Mouse (Mus musculus): ENCODE results near the gene Rsrp1. TPM values are rescaled to one million over a fixed set of nuclear protein-coding genes. Genes with fewer than 3 reads are reported as not detected.
A peak's percentile ranks its signal among the peaks of the same experiment; 100 is the strongest.
"Not testable (repeated sequence)": the region's sequence is repeated elsewhere in the genome, so short reads cannot be mapped to it uniquely, and the experiment has no call there.

Rsrp1 gene
- 100 to 1,000 TPM; 246 to 317 (median 274) TPM for total RNA-seq (2022)

GRCm38 (mm10) chr4:134923258-134924018 lies at the start of gene Rsrp1:
Rsrp1 (plus strand) TSS chr4:134923592.
- DNase-seq (ENCODE audit: low spot score in 2 of 2), result peak; percentile 97 to 99

DNA sequence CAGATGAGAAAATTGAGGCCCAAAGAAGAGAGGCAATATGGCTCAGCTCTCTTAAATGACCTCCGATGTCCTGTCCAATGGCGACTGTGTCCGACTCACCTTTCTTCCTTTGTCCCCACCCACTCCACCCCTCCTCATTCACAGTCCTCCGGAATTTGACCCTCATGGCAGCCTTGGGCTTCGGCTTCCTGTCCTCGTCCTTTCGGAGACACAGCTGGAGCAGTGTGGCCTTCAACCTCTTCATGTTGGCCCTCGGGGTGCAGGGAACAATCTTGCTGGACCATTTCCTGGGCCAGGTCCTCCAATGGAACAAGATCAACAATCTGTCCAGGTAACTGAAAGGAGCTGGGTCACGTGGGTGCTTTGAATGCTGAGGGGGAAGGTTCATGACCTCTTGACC lies 47.2 kb upstream of the Rsrp1 start:
- DNase-seq (ENCODE audit: low spot score in 2 of 2), result no peak

- DNase-seq (ENCODE audit: low spot score in 2 of 2), result peak; percentile 28 to 63
These were observed 43.9 kb upstream of the Rsrp1 start for GRCm38 (mm10) chr4:134879410-134879981.

- DNase-seq (ENCODE audit: low spot score in 2 of 2), result no peak
These were observed 43.4 kb upstream of the Rsrp1 start for GRCm38 (mm10) chr4:134880041-134880440.

DNA sequence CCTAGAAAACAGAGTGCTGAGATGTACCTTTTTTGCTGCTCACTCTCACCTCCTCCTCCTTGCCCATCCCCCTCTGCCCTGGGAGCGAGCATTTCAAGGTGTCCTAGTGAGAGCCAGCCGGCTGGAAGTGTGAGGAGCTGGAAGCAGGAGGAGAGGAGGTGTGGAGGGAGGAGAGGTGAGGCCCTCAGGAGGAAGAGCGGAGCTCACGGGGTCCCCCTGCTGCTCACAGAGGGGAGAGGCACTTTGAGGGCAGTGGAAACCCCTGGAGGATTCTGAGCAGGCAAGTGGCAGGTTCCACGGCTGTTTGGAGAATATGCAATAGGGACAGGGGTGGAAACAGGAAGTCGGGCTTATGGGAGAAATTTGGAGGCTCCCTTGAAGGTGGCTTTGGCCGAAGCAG lies 40.1 kb upstream of the Rsrp1 start:
- no peak for DNase-seq (ENCODE audit: low spot score in 2 of 2)

DNA sequence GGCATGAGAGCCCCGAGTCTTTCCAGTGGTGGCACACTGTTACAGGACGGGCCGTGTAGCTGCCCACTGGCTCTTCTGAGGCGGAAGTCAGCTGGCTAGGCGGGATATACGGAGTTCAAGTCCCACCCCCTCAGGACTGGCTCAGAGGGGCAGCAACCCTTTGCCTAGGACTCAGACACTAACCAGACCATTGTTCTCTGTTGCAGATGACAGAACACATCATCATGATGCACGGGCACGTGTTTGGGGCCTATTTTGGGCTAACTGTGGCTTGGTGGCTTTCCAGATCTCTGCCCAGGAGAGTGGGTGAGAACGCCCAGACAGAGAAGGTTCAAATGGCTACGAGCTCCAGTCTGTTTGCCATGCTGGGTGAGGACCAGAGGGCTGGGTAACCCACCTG lies 39.6 kb upstream of the Rsrp1 start:
- DNase-seq (ENCODE audit: low spot score in 2 of 2), result no peak

DNA sequence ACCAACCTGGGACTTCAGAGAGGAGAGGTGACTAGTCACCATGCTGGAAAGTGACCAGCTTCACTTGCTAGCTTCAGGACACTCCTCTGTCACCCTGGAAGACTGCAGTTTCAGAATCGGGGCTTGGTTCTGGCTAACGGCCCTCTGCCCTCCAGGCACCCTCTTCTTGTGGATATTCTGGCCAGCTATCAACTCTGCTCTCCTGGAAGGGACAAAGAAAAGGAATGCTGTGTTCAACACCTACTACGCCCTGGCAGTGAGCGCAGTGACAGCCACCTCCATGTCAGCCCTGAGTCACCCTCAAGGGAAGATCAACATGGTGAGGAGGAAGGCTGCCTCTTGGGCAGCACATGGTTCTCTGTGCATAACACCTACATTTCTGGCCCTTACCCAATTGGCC lies 39.0 kb upstream of the Rsrp1 start:
- no peak for DNase-seq (ENCODE audit: low spot score in 2 of 2)

DNA sequence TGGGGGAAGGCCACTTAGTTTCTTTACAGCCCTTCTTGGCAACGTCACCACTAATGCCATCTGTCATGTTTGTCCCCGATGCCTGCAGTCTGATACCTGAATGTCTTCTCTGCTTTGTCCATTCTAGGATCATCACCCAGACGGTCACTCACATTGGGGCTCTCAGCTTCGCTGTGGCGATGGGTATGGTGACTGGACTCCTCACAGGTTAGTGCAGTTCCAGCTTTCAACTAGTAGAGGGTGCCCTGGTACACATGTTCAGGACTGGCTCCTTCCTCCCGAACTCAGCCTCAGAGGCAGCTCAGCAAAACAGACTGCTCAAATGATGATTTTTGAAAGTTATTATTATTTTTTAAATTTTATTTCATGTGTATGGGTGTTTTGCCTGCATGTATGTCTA lies 31.3 kb upstream of the Rsrp1 start:
- DNase-seq (ENCODE audit: low spot score in 2 of 2), result peak in 1 of 2 experiments; percentile 56

DNA sequence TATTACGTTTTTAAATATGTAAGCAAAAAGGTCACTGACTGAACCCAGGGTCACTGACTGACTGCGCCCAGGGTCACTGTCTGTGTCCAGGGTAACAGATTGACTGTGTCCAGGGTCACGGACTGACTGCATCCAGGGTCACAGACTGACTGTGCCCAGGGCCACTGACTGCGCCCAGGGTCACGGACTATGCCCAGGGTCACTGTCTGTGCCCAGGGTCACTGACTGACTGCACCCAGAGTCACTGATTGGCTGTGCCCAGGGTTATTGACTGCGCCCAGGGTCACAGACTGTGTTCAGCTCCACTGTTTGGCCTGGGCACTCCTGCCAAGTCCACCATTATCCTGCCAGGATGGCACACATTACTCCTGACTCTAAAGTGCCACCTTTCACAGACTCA lies 26.1 kb upstream of the Rsrp1 start:
- no peak for DNase-seq (ENCODE audit: low spot score in 2 of 2)

- DNase-seq (ENCODE audit: low spot score in 2 of 2), result no peak
These were observed 22.3 kb upstream of the Rsrp1 start for GRCm38 (mm10) chr4:134901126-134901525.

DNA sequence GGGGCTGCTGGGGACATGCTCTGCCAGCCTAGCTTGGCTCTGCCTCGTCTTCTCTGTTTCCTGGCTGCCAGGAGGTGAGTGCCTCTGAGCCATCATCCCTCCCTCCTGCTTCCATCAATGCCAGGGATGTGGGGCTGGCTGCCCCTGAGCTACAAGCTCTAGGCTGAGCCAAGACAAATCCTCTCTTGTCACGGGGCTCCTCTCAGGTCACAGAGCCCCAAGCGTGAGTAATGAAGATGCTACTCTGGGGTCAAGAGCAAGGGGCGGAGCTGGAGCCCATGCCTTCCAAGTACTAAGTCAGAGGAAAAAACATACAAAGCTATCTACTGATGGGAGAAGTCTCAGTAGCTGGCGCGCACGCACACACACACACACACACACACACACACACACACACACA lies 20.3 kb upstream of the Rsrp1 start:
- DNase-seq (ENCODE audit: low spot score in 2 of 2), result no peak

DNA sequence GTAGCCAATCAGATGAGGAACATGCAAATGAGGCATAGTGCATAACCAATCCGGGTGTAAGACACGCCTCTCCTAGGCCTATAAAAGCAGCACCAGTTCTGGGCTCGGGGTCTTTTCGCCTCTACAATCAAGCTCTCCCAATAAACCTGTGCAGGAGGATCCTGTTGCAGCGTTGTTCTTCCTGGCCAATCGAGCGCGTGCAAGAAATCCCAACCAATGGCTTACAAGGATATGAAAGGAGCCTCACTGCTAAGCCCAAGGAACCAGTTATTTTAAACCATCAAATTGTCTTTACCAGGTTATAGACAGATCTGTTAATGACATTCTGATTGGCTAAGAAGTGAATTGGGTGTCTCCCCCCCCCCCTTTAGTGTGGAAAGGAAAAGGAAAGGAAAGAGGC lies 12.0 kb upstream of the Rsrp1 start:
- not testable (repeated sequence) for DNase-seq (ENCODE audit: low spot score in 2 of 2)

DNA sequence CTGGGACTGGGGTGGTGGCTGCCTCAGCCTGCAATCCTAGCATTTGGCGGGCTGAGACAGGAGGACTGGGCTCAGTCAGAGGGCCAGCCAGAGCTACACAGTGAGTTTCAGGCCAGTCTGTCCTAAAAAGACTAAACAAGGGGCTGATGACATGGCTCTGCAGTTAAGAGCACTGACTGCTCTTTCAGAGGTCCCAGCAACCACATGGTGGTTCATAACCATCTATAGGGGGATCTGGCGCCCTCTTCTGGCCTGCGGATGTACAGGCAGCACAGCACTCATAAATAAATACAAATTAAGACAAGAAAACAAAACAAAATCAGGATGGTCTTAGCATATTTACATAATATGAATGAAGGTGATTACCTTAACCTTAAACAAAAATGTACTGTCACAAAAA lies 10.0 kb upstream of the Rsrp1 start:
- DNase-seq (ENCODE audit: low spot score in 2 of 2), result peak in 1 of 2 experiments; percentile 53

DNA sequence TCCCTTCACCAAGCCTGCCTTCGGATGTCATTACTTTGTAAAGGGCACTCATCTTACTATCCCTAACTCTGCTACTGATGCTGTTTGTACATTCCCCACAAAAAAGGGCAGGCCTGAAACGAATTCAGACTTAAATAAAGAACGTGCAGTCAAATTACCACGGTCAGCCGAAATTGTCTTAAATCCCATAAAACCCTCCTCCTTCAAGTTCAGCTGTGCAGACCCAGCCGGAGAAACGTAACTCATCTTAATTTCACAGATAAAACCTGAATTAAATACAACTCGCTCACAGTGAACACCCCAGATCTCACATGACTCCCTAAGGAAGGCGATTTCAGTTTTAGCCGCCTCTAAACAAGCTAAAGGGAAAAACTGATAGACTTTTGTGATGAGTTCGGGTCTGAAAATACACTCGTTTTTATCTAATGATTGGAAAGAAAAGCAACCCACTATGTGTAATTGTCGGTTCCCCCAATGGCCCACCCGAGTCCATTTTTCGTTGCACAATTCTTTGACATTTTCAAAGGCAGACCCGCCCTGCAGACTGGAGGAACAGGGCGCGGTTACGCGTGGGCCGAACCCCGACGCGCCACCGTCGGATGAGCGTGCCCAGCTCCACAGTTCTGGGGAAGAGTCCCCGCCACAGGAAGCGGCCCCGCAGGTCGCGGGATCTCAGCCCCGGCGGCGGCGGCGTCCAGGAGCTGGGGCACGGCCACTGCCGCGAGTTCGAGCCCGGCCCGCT lies 9.1 kb upstream of the Rsrp1 start:
- DNase-seq (ENCODE audit: low spot score in 2 of 2), result no peak

DNA sequence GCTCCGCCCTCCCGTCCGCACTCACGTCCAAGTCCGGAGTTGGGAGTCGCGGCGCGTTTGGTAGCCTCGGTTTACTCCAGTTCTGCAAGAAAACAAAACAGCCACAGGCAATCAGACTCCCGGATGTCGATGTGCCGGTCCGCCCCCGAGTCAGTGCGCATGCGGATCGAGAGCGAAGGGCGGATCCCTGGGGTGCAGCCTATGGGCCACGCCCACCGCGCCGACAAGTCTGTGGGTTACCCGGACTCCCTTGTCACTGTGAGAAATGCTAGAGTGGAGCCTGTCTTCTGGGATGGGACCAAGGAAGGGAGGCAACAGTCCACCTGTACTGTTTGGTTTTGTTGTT lies 8.6 kb upstream of the Rsrp1 start, which contains the start of gene Tmem50a:
TSS of gene Tmem50a (minus strand) at position 161 of the 346 bp plus-strand sequence.
- DNase-seq (ENCODE audit: low spot score in 2 of 2), result peak; percentile 84 to 88

GRCm38 (mm10) chr4:134915223-134916050 lies 8.0 kb upstream of the Rsrp1 start:
- no peak for DNase-seq (ENCODE audit: low spot score in 2 of 2)

- no peak for DNase-seq (ENCODE audit: low spot score in 2 of 2)
These were observed 6.2 kb upstream of the Rsrp1 start for GRCm38 (mm10) chr4:134917194-134917593.

GRCm38 (mm10) chr4:134918381-134918780 lies 5.0 kb upstream of the Rsrp1 start:
- no peak for DNase-seq (ENCODE audit: low spot score in 2 of 2)

DNA sequence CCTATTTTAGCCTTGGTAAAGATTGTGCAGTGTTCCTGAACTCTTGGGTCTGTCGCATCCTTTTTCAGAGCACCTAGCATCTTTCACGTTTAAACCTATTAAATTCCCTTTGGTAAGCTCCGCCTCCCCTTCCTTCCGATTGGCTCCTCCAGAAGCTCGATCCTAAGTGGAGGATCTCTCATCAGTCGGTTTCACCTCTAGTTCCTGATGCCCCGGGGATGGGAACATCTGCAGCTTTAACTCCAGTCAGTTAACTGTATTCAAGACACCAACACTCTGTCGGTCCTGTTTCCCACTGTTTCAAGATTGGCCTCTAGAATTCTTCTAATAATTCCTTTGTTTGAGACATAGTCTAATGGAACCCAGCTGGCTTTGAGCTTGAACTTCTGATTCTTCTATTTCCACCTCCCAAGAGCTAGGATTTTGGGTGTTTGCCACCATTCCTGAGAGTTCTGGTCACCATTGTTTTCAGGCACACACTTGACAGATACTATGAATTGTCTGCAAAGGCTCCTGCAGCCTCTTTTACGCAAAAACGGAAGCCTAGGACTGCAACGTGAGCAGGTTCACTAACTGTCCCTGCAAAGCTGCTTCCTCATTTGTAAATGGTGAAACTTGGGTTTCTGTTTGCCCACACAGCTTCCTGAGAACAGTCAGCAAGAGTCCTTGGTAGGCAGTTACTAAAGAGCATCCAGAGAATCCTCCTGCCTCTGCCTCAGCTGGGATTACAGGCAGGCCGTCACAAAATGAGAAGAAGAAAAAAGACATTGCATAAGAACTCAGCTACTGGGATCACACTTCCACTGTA lies 3.5 kb upstream of the Rsrp1 start:
- DNase-seq (ENCODE audit: low spot score in 2 of 2), result no peak

DNA sequence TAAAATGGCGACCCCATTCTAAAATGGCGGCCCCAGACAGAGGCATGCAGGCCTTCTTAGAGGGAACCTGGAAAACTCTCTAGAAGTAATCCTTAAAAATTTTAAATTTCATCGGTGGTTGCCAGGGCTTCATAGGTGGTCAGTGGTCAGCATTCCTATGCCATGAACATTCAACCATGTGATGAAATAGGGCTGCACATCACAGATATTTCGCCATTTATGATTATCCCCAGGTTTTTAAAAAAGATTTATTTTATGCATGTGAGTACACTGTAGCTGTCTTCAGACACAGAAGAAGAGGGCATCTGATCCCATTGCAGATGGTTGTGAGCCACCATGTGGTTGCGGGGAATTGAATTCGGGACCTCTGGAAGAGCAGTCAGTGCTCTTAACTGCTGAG lies 2.8 kb upstream of the Rsrp1 start:
- no peak for DNase-seq (ENCODE audit: low spot score in 2 of 2)

DNA sequence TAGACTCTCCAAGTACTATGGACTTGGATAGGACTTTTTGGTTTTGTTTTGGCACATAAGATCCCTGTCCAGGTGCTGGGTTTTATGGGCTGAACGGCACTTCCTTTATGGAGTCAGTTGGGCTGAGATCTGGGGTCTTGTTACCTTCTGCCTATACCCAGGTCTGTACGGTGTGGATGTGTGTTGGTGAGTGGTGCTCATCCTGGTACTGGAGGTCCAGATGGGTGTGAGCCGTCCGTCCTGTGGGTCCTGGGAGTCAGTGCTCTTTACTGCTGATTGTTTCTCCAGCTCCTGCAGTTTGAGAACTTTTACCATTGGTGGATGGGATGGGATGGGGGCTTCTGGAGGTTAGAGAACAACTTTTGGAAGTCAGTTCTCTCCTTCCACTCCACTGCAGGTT lies 1.7 kb upstream of the Rsrp1 start:
- no peak for DNase-seq (ENCODE audit: low spot score in 2 of 2)

Measured in layer of hippocampus, adult 8-10 months (tissue).